Mouse (Mus musculus) CH12.LX (cell line): ENCODE data around the gene Tmem184a. TPM values are rescaled to one million over a fixed set of nuclear protein-coding genes. Genes with fewer than 3 reads are reported as not detected.

Source experiments
- DNase-seq: peaks from one replicate; pipeline ENCODE4 v3.0.0-alpha.2; 2013; ENCODE audit errors: extremely low read depth
- H3K27ac ChIP-seq: 2 replicates; pipeline ENCODE4 v1.5.1; 2012; ENCODE audit warnings: low read depth, mild to moderate bottlenecking, control low read depth, moderate library complexity; ENCODE audit not compliant: insufficient read depth
- H3K27me3 ChIP-seq: replicated peaks from 2 replicates; pipeline ENCODE3; 2012; ENCODE audit warnings: inconsistent platforms
- H3K36me3 ChIP-seq, 2 experiments: replicated peaks in 1 of 2; 2 replicates each; pipeline versions ENCODE3 to v1.6.1; 2012; ENCODE audit warnings: inconsistent platforms in 1 of 2, low read length in 1 of 2, mild to moderate bottlenecking in 1 of 2, mixed read lengths in 1 of 2, moderate library complexity in 1 of 2; ENCODE audit not compliant: control insufficient read depth in 1 of 2, insufficient read depth in 1 of 2
- H3K4me1 ChIP-seq, 2 experiments: 2 replicates each; pipeline ENCODE4 v1.6.1; 2012; ENCODE audit warnings: inconsistent platforms in 1 of 2, moderate library complexity in 1 of 2; ENCODE audit not compliant: insufficient read depth in 2 of 2, control insufficient read depth in 1 of 2
- H3K4me2 ChIP-seq: 2 replicates; pipeline ENCODE4 v1.6.1; 2012; ENCODE audit warnings: low read depth, mild to moderate bottlenecking, control low read depth; ENCODE audit not compliant: poor library complexity, insufficient read depth, severe bottlenecking
- H3K4me3 ChIP-seq, 3 experiments: fragments of 150-350 bp in 1 of 3; sonication (generic) in 1 of 3; replicated peaks in 1 of 3; 2 replicates each; pipeline versions ENCODE3 to v1.5.1; 2011 to 2012; ENCODE audit warnings: low read depth in 2 of 3, low read length in 2 of 3, mild to moderate bottlenecking in 2 of 3, moderate library complexity in 2 of 3, control low read depth in 1 of 3, improper control_type of control experiment in 1 of 3, inconsistent platforms in 1 of 3, mixed read lengths in 1 of 3; ENCODE audit not compliant: poor library complexity in 1 of 3
- H3K79me2 ChIP-seq: replicated peaks from 2 replicates; pipeline ENCODE4 v1.6.1; 2012; ENCODE audit warnings: mild to moderate bottlenecking, moderate library complexity; ENCODE audit not compliant: control insufficient read depth, poor library complexity, insufficient read depth, severe bottlenecking; ENCODE audit errors: extremely low read depth
- H3K9ac ChIP-seq: 2 replicates; pipeline ENCODE4 v1.6.1; 2012; ENCODE audit warnings: low read depth, mild to moderate bottlenecking, control low read depth, moderate library complexity; ENCODE audit not compliant: insufficient read depth
- H3K9me3 ChIP-seq: replicated peaks from 2 replicates; pipeline ENCODE3; 2012; ENCODE audit warnings: low read length, inconsistent platforms, mixed read lengths
- BHLHE40 ChIP-seq: IDR thresholded peaks from 2 replicates; pipeline ENCODE4 v1.6.1; 2011; ENCODE audit warnings: mild to moderate bottlenecking, low read depth, low read length, improper control_type of control experiment
- E2F4 ChIP-seq: IDR thresholded peaks from 2 replicates; pipeline ENCODE4 v1.6.1; 2011; ENCODE audit warnings: low read depth, low read length, improper control_type of control experiment; ENCODE audit not compliant: insufficient replicate concordance
- HCFC1 ChIP-seq: IDR thresholded peaks from 2 replicates; pipeline ENCODE4 v1.6.1; 2012; ENCODE audit warnings: low read depth, mild to moderate bottlenecking, inconsistent platforms, low read length, improper control_type of control experiment
- JUN ChIP-seq: IDR thresholded peaks from 2 replicates; pipeline ENCODE4 v1.6.1; 2011; ENCODE audit warnings: low read depth, mild to moderate bottlenecking, low read length, improper control_type of control experiment, moderate library complexity; ENCODE audit not compliant: insufficient read depth
- MAZ ChIP-seq: IDR thresholded peaks from 2 replicates; pipeline ENCODE4 v1.6.1; 2012; ENCODE audit warnings: low read depth, mild to moderate bottlenecking, inconsistent platforms, low read length, improper control_type of control experiment, moderate library complexity
- NELFE ChIP-seq: IDR thresholded peaks from 2 replicates; pipeline ENCODE4 v1.6.1; 2011; ENCODE audit warnings: low read depth, low read length, improper control_type of control experiment
- NRF1 ChIP-seq: IDR thresholded peaks from 2 replicates; pipeline ENCODE4 v1.6.1; 2014; ENCODE audit warnings: low read depth, mild to moderate bottlenecking, inconsistent platforms, low read length, improper control_type of control experiment, moderate library complexity
- PAX5 ChIP-seq: IDR thresholded peaks from 2 replicates; pipeline ENCODE4 v1.6.1; 2012; ENCODE audit warnings: low read length, inconsistent platforms, mixed read lengths
- POLR2A ChIP-seq: IDR thresholded peaks from 2 replicates; pipeline ENCODE4 v1.6.1; 2011; ENCODE audit warnings: low read depth, mild to moderate bottlenecking, improper control_type of control experiment, low read length
- SMC3 ChIP-seq: IDR thresholded peaks from 2 replicates; pipeline ENCODE4 v1.6.1; 2011; ENCODE audit warnings: low read depth, low read length, improper control_type of control experiment
- TBP ChIP-seq: conservative IDR thresholded peaks from 2 replicates; pipeline ENCODE4 v1.6.1; 2011; ENCODE audit warnings: low read depth, low read length, improper control_type of control experiment
- TCF12 ChIP-seq: IDR thresholded peaks from 2 replicates; pipeline ENCODE4 v1.6.1; 2014; ENCODE audit warnings: low read depth, mild to moderate bottlenecking, inconsistent platforms, low read length, improper control_type of control experiment
- UBTF ChIP-seq: IDR thresholded peaks from 2 replicates; pipeline ENCODE4 v1.6.1; 2012; ENCODE audit warnings: low read depth, mild to moderate bottlenecking, inconsistent platforms, low read length, improper control_type of control experiment, moderate library complexity
- ZC3H11A ChIP-seq: IDR thresholded peaks from 2 replicates; pipeline ENCODE4 v1.6.1; 2012; ENCODE audit warnings: low read depth, mild to moderate bottlenecking, inconsistent platforms, low read length, improper control_type of control experiment
- ZKSCAN1 ChIP-seq: IDR thresholded peaks from 2 replicates; pipeline ENCODE4 v1.6.1; 2012; ENCODE audit warnings: low read depth, inconsistent platforms, low read length, improper control_type of control experiment, borderline replicate concordance
- ZMIZ1 ChIP-seq: IDR thresholded peaks from 2 replicates; pipeline ENCODE4 v1.6.1; 2012; ENCODE audit warnings: low read depth, mild to moderate bottlenecking, inconsistent platforms, low read length, improper control_type of control experiment
- dilution Hi-C: fragments of 300-500 bp; cut with MboI; formaldehyde crosslinking; loops from 2 replicates; pipeline ENCODE4 v1.14.3; 2020; ENCODE audit warnings: low sequenced_read_pairs; ENCODE audit not compliant: extremely low pct_unique_long_range_greater_than_20kb, extremely low pct_ligation_motif_present
- in situ Hi-C: fragments of 300-500 bp; cut with MboI; formaldehyde crosslinking; loops from 3 replicates; pipeline ENCODE4 v1.14.3; 2019; ENCODE audit warnings: low sequenced_read_pairs, low pct_ligation_motif_present, low pct_unique_long_range_greater_than_20kb, mixed read lengths
- polyA plus RNA-seq: library from polyadenylated mRNA; unstranded; fragments of >175 nt; gene quantifications from 2 replicates; pipeline ENCODE4 v1.2.1, GENCODE M21; 2012; ENCODE audit warnings: low read depth; ENCODE audit not compliant: insufficient read length
- total RNA-seq, 2 experiments: library from RNA; depleted of rRNA; stranded (reverse); fragments of 300-350 nt in 1 of 2; fragments of >200 nt in 1 of 2; gene quantifications; 2 replicates each; pipeline ENCODE4 v1.2.3; 2012 to 2014

Gene Tmem184a
- total and polyA plus RNA-seq, 3 experiments = 0.16 to 0.20 TPM; not detected in 1

- Histone ChIP-seq H3K79me2 (peaks cover 46% of the 10 kb centered on the region), H3K4me1 (peaks cover 21 to 42% of the 10 kb centered on the region in 2 experiments), H3K27ac (no peak overlapping the region), H3K4me2 (no peak overlapping the region), H3K9ac (no peak overlapping the region), H3K36me3 (peaks cover 24 to 72% of the 10 kb centered on the region in 2 experiments), H3K4me3 (no peak overlapping the region), H3K27me3 (no peaks in the 10 kb centered on the region), H3K9me3 (no peaks in the 10 kb centered on the region)
- dilution Hi-C loops = no loop called here
- DNase-seq = no peak
- no peak for TF ChIP-seq TCF12
- TF ChIP-seq HCFC1 = no peak
- TF ChIP-seq ZMIZ1 = no peak
- TF ChIP-seq NELFE = no peak
- no peak for TF ChIP-seq BHLHE40
- no peak for TF ChIP-seq MAZ
- TF ChIP-seq JUN = no peak
- no peak for TF ChIP-seq E2F4
- no peak for TF ChIP-seq ZC3H11A
- no peak for TF ChIP-seq UBTF
- TF ChIP-seq SMC3 = no peak
- TF ChIP-seq NRF1 = no peak
- in situ Hi-C loops = no loop called here
Observed at GRCm38 (mm10) chr5:139796001-139796620, 23.6 kb downstream of the Tmem184a start.

GRCm38 (mm10) chr5:139794938-139795337 is 24.8 kb downstream of the Tmem184a start:
- H3K9me3 ChIP-seq = no peaks in the 10 kb centered on the region
- H3K4me1 ChIP-seq = peaks cover 25 to 46% of the 10 kb centered on the region in 2 experiments
- TF ChIP-seq POLR2A (no peak), ZKSCAN1 (no peak), PAX5 (no peak), TBP (no peak), TCF12 (no peak)
- no peaks in the 10 kb centered on the region for H3K27me3 ChIP-seq
- no peak overlapping the region for H3K4me2 ChIP-seq
- no peak overlapping the region for H3K4me3 ChIP-seq
- in situ Hi-C loops (no loop called here), dilution Hi-C loops (no loop called here)
- H3K79me2 ChIP-seq = peaks cover 46% of the 10 kb centered on the region
- no peak overlapping the region for H3K9ac ChIP-seq
- DNase-seq = no peak
- no peak overlapping the region for H3K27ac ChIP-seq
- peaks cover 12 to 61% of the 10 kb centered on the region in 2 experiments for H3K36me3 ChIP-seq
